Mouse (Mus musculus) myocyte (in vitro differentiated cells): ENCODE results near the gene Adcy1.

Experiments used
- E2F4 ChIP-seq: IDR thresholded peaks from one replicate; pipeline ENCODE4 v1.6.1; 2011; ENCODE audit warnings: mild to moderate bottlenecking, control low read depth, moderate library complexity; ENCODE audit not compliant: insufficient read depth
- MYOD1 ChIP-seq, 3 experiments: IDR thresholded peaks; one replicate each; pipeline ENCODE4 v1.6.1; 2011; ENCODE audit warnings: control low read depth in 2 of 3, low read depth in 2 of 3, mild to moderate bottlenecking in 2 of 3, moderate library complexity in 1 of 3; ENCODE audit not compliant: insufficient read length in 2 of 3, control insufficient read depth in 1 of 3
- MYOG ChIP-seq, 3 experiments: IDR thresholded peaks; one replicate each; pipeline ENCODE4 v1.6.1; 2011; ENCODE audit warnings: control low read depth in 2 of 3, low read depth in 2 of 3, mild to moderate bottlenecking in 2 of 3; ENCODE audit not compliant: insufficient read length in 2 of 3, control insufficient read depth in 1 of 3, insufficient read depth in 1 of 3
- POLR2A ChIP-seq: IDR thresholded peaks from one replicate; pipeline ENCODE4 v1.6.1; 2011; ENCODE audit warnings: low read depth, mild to moderate bottlenecking, control low read depth, moderate library complexity; ENCODE audit not compliant: insufficient read length
- REST ChIP-seq: IDR thresholded peaks from one replicate; pipeline ENCODE4 v1.6.1; 2011; ENCODE audit warnings: mild to moderate bottlenecking, control low read depth, moderate library complexity; ENCODE audit not compliant: insufficient read depth, insufficient read length
- TCF12 ChIP-seq: IDR thresholded peaks from one replicate; pipeline ENCODE4 v1.6.1; 2011; ENCODE audit warnings: mild to moderate bottlenecking, control low read depth; ENCODE audit not compliant: poor library complexity, insufficient read depth, severe bottlenecking
- USF1 ChIP-seq: IDR thresholded peaks from one replicate; pipeline ENCODE4 v1.6.1; 2011; ENCODE audit warnings: low read depth, mild to moderate bottlenecking, control low read depth, moderate library complexity

- TF ChIP-seq MYOG (IDR thresholded peaks at IDR 0.05; ENCODE audit: control insufficient read depth in 1 of 3, insufficient read depth in 1 of 3, insufficient read length in 2 of 3, low read depth in 2 of 3) = no peak
- no peak for TF ChIP-seq USF1
- no peak for TF ChIP-seq MYOD1 (IDR thresholded peaks at IDR 0.05; ENCODE audit: control insufficient read depth in 1 of 3, insufficient read length in 2 of 3, low read depth in 2 of 3)
- TF ChIP-seq E2F4 = no peak
- no peak for TF ChIP-seq POLR2A
- no peak for TF ChIP-seq REST
- no peak for TF ChIP-seq TCF12
Observed at GRCm38 (mm10) chr11:7210343-7210742, 147.1 kb downstream of the Adcy1 start.
